Mouse (Mus musculus) forebrain, embryonic 12.5 days (tissue): ENCODE measurements around the gene Tnfsfm13. TPM values are rescaled to one million over a fixed set of nuclear protein-coding genes. Genes with fewer than 3 reads are reported as not detected.
"Not testable (repeated sequence)": the region's sequence is repeated elsewhere in the genome, so short reads cannot be mapped to it uniquely, and the experiment has no call there.

Experiments used
- ATAC-seq: fragments of 200-750 bp; cut with Nextera tagmentation; 2 replicates; pipeline ENCODE4 v1.8.0; 2017; ENCODE audit warnings: moderate TSS enrichment; ENCODE audit not compliant: low FRiP score
- H3K27ac ChIP-seq: fragments of 300-500 bp; sonication (generic); 2 replicates; pipeline ENCODE4 v1.5.1; 2016; ENCODE audit warnings: mild to moderate bottlenecking
- H3K27me3 ChIP-seq: fragments of 300-500 bp; sonication (generic); 2 replicates; pipeline ENCODE4 v1.6.1; 2016; ENCODE audit warnings: mild to moderate bottlenecking
- H3K36me3 ChIP-seq: fragments of 300-500 bp; sonication (generic); replicated peaks from 2 replicates; pipeline ENCODE4 v1.6.1; 2016; ENCODE audit warnings: mild to moderate bottlenecking
- H3K4me1 ChIP-seq: fragments of 300-500 bp; sonication (generic); 2 replicates; pipeline ENCODE4 v1.6.1; 2016
- H3K4me2 ChIP-seq: fragments of 300-500 bp; sonication (generic); 2 replicates; pipeline ENCODE4 v1.6.1; 2016; ENCODE audit warnings: mild to moderate bottlenecking, moderate library complexity
- H3K4me3 ChIP-seq: fragments of 300-500 bp; sonication (generic); replicated peaks from 2 replicates; pipeline ENCODE4 v1.5.1; 2016; ENCODE audit warnings: mild to moderate bottlenecking
- H3K9ac ChIP-seq: fragments of 300-500 bp; sonication (generic); 2 replicates; pipeline ENCODE4 v1.6.1; 2016; ENCODE audit warnings: mild to moderate bottlenecking
- H3K9me3 ChIP-seq: fragments of 300-500 bp; sonication (generic); 2 replicates; pipeline ENCODE4 v1.6.1; 2016
- WGBS: fragments of 180-500 bp; shearing (Covaris S2); methylation state at CpG from one replicate; pipeline ENCODE4 v1.1.7; 2016; 5-methylcytosine and 5-hydroxymethylcytosine counted together
- polyA plus RNA-seq: library from polyadenylated mRNA; unstranded; fragments of >200 nt; fragmentation: Nextera tagmentation; extraction: Ambion mirVana; gene quantifications from 2 replicates; pipeline ENCODE4 v1.2.1, GENCODE M21; 2016

Tnfsfm13 gene
- polyA plus RNA-seq, 1 experiment from 2014 or later, result 0.84 TPM

GRCm38 (mm10) chr11:69712954-69713672 is 17.2 kb upstream of the Tnfsfm13 start:
- Histone ChIP-seq H3K4me1 (no peaks in the 10 kb centered on the region), H3K9ac (no peak overlapping the region), H3K4me3 (no peak overlapping the region), H3K27ac (no peak overlapping the region), H3K27me3 (no peaks in the 10 kb centered on the region), H3K36me3 (no peaks in the 10 kb centered on the region), H3K9me3 (no peaks in the 10 kb centered on the region), H3K4me2 (no peak overlapping the region)
- 88% methylated on average over 20 of the region's 20 CpGs for WGBS
- ATAC-seq, result no peak

DNA sequence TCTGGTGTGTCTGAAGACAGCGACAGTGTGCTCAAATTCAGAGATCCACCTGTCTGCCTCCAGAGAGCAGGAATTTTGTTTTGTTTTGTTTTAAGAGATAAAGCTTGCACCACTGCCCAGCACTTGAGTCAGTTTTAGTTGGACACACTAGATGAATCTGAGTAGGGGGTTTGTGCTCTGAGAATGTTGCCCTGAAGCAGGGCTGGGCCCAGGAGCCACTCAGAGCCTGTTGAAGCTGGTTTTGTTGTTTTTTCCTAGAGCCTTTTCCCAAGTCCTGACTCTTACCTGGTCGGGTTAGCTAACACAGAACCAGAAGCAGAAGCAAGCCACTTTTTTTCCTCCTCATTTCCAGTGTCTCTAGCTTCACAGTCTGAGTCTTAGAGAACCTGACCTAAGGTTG is 15.2 kb upstream of the Tnfsfm13 start:
- no peak overlapping the region for H3K27ac ChIP-seq
- WGBS, result 87% methylated on average over 2 of the region's 2 CpGs
- no peaks in the 10 kb centered on the region for H3K27me3 ChIP-seq
- no peaks in the 10 kb centered on the region for H3K4me1 ChIP-seq
- no peak overlapping the region for H3K4me2 ChIP-seq
- H3K36me3 ChIP-seq, result no peaks in the 10 kb centered on the region
- H3K9me3 ChIP-seq, result no peaks in the 10 kb centered on the region
- H3K9ac ChIP-seq, result no peak overlapping the region
- ATAC-seq, result no peak
- no peak overlapping the region for H3K4me3 ChIP-seq

- ATAC-seq, result no peak
Measured at GRCm38 (mm10) chr11:69710470-69710869, 14.6 kb upstream of the Tnfsfm13 start.

GRCm38 (mm10) chr11:69709554-69710446 is 13.9 kb upstream of the Tnfsfm13 start:
- WGBS, result 53% methylated on average over 11 of the region's 11 CpGs
- ATAC-seq, result no peak
- no peaks in the 10 kb centered on the region for H3K27me3 ChIP-seq
- no peaks in the 10 kb centered on the region for H3K36me3 ChIP-seq
- H3K9ac ChIP-seq, result no peak overlapping the region
- no peak overlapping the region for H3K27ac ChIP-seq
- H3K4me1 ChIP-seq, result no peaks in the 10 kb centered on the region
- H3K9me3 ChIP-seq, result no peaks in the 10 kb centered on the region
- H3K4me3 ChIP-seq, result no peak overlapping the region
- H3K4me2 ChIP-seq, result no peak overlapping the region

More at GRCm38 (mm10) chr11:69710470-69710869, 14.6 kb upstream of the Tnfsfm13 start:
- no peak overlapping the region for H3K4me2 ChIP-seq
- no peaks in the 10 kb centered on the region for H3K4me1 ChIP-seq
- no peak overlapping the region for H3K9ac ChIP-seq
- no peaks in the 10 kb centered on the region for H3K36me3 ChIP-seq
- 76% methylated on average over 3 of the region's 3 CpGs for WGBS
- no peak overlapping the region for H3K4me3 ChIP-seq
- H3K27me3 ChIP-seq, result no peaks in the 10 kb centered on the region
- no peaks in the 10 kb centered on the region for H3K9me3 ChIP-seq
- no peak overlapping the region for H3K27ac ChIP-seq

- Histone ChIP-seq H3K27me3 (no peaks in the 10 kb centered on the region), H3K36me3 (no peaks in the 10 kb centered on the region), H3K4me3 (no peak overlapping the region), H3K4me1 (no peaks in the 10 kb centered on the region), H3K4me2 (no peak overlapping the region), H3K9me3 (no peaks in the 10 kb centered on the region), H3K9ac (no peak overlapping the region), H3K27ac (no peak overlapping the region)
- 85% methylated on average over 3 of the region's 3 CpGs for WGBS
- no peak for ATAC-seq
Measured at GRCm38 (mm10) chr11:69708614-69709265, 12.8 kb upstream of the Tnfsfm13 start.

DNA sequence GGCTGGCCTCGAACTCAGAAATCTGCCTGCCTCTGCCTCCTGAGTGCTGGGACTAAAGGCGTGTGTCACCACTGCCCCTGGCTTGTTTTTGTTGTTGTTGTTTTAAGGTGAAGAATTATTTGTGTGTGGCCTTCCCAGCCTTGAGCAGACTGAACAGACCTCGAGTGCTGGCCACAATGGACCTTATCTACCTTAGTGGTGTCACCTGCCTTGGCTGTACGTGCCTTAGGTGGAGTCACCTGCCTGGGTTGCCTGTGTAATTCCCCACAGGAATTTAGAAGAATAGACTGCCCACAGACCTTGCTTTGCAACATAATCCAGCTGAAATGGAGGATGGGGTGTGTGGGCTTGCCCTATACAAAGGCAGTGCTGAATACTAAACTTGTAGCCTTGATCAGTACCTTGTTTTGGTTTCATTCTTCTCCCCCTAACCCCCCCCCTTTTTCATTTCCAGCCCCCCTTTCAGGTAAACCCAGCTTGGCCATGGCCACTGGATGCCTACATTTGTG is 12.0 kb upstream of the Tnfsfm13 start:
- no peaks in the 10 kb centered on the region for H3K4me1 ChIP-seq
- H3K4me3 ChIP-seq, result no peak overlapping the region
- no peaks in the 10 kb centered on the region for H3K36me3 ChIP-seq
- no peaks in the 10 kb centered on the region for H3K27me3 ChIP-seq
- WGBS, result 83% methylated on average over 4 of the region's 4 CpGs
- no peaks in the 10 kb centered on the region for H3K9me3 ChIP-seq
- no peak for ATAC-seq
- H3K27ac ChIP-seq, result no peak overlapping the region
- no peak overlapping the region for H3K9ac ChIP-seq
- no peak overlapping the region for H3K4me2 ChIP-seq

DNA sequence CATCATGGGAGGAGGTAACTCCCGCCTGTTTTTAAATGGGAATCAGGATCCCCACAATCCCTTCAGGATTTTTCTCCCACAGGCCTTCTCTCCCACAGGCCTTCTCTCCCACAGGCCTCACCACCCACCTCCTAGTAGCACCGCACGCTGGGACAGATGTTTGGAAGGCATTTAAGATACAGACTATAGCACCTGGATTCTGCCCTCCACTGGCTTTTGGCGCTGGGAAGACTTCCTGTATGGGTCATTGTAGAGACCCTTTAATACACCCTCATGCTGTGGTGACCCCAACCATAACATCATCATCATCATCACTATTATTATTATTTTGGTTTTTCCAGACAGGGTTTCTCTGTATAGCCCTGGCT is 11.6 kb upstream of the Tnfsfm13 start:
- no peak overlapping the region for H3K4me2 ChIP-seq
- no peaks in the 10 kb centered on the region for H3K4me1 ChIP-seq
- H3K36me3 ChIP-seq, result no peaks in the 10 kb centered on the region
- no peak overlapping the region for H3K27ac ChIP-seq
- no peaks in the 10 kb centered on the region for H3K9me3 ChIP-seq
- H3K9ac ChIP-seq, result no peak overlapping the region
- WGBS, result 92% methylated on average over 4 of the region's 4 CpGs
- ATAC-seq, result no peak
- H3K27me3 ChIP-seq, result no peaks in the 10 kb centered on the region
- H3K4me3 ChIP-seq, result no peak overlapping the region

- ATAC-seq, result no peak
- H3K4me3 ChIP-seq, result no peak overlapping the region
- no peak overlapping the region for H3K27ac ChIP-seq
- no peaks in the 10 kb centered on the region for H3K36me3 ChIP-seq
- H3K9me3 ChIP-seq, result no peaks in the 10 kb centered on the region
- H3K27me3 ChIP-seq, result no peaks in the 10 kb centered on the region
- no peak overlapping the region for H3K9ac ChIP-seq
- no peaks in the 10 kb centered on the region for H3K4me1 ChIP-seq
- H3K4me2 ChIP-seq, result no peak overlapping the region
- 54% methylated on average over 6 of the region's 6 CpGs for WGBS
Measured at GRCm38 (mm10) chr11:69706775-69707479, 11.0 kb upstream of the Tnfsfm13 start.

DNA sequence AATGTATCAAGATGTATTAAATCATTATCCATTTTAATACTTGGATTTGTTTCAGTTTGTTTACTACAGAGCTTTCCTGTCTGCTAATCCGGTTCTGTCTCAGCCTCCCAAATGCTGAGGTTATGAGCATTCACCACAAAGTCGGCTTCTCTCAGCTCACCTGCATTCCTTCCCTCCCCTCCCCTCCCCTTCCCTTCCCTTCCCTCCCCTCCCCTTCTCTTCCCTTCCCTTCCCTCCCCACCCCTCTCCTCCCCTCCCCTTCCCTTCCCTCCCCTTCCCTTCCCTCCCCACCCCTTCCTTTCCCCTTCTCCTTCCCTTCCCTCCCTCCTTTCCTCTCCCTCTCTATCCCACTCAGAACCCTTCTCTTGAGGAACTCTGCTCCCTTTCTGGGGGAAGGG is 8.7 kb upstream of the Tnfsfm13 start:
- no peak for ATAC-seq
- Histone ChIP-seq H3K4me2 (no peak overlapping the region), H3K36me3 (no peaks in the 10 kb centered on the region), H3K9me3 (no peaks in the 10 kb centered on the region), H3K9ac (no peak overlapping the region), H3K27me3 (no peaks in the 10 kb centered on the region), H3K4me1 (no peaks in the 10 kb centered on the region), H3K4me3 (no peak overlapping the region), H3K27ac (no peak overlapping the region; the same call in 1 of the 2 replicates)
- WGBS, result 58% methylated on average over 2 of the region's 2 CpGs

- no peak overlapping the region for H3K4me2 ChIP-seq
- H3K27ac ChIP-seq, result no peak overlapping the region
- 69% methylated on average over 8 of the region's 8 CpGs for whole genome bisulfite sequencing
- H3K4me1 ChIP-seq, result no peaks in the 10 kb centered on the region
- H3K9me3 ChIP-seq, result no peaks in the 10 kb centered on the region
- H3K9ac ChIP-seq, result no peak overlapping the region
- no peaks in the 10 kb centered on the region for H3K27me3 ChIP-seq
- H3K4me3 ChIP-seq, result no peak overlapping the region
- ATAC-seq, result no peak
- no peaks in the 10 kb centered on the region for H3K36me3 ChIP-seq
Measured at GRCm38 (mm10) chr11:69703814-69704612, 8.1 kb upstream of the Tnfsfm13 start.

- 75% methylated on average over 3 of the region's 3 CpGs for WGBS
Measured at GRCm38 (mm10) chr11:69703381-69703780, 7.5 kb upstream of the Tnfsfm13 start.

More at GRCm38 (mm10) chr11:69703381-69703780, 7.5 kb upstream of the Tnfsfm13 start:
- H3K27ac ChIP-seq, H3K4me1 ChIP-seq, H3K4me3 ChIP-seq, H3K9me3 ChIP-seq, H3K4me2 ChIP-seq, H3K36me3 ChIP-seq, H3K27me3 ChIP-seq, ATAC-seq, H3K9ac ChIP-seq: not testable (repeated sequence)
